Mouse (Mus musculus): ENCODE data around the gene Tbc1d21. TPM values are rescaled to one million over a fixed set of nuclear protein-coding genes. Genes with fewer than 3 reads are reported as not detected.

Gene Tbc1d21
- polyA plus RNA-seq (2015; fragmentation: Nextera tagmentation; extraction: Ambion mirVana), result 0.14 TPM in 1 of 2 replicates, not detected in the other

DNA sequence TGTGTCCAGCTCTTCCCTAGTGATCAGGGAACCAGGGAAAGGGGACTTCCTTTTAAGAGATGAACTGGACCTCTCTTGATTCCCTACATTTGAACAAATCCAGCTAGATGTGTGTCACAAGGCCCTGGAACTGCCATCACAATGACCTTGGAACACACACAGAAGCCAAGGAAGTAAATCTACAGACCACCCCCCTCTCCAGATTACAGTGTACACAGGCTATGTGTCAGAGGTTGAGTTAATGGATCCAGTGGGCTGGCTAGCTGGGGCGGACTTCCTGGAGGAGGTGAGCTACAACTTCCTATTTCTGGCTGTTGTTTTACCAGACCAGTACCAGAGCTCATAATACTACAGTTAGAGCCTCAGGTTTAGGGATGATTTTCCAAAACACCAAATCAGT is at the start of gene Tbc1d21:
TSS of gene Tbc1d21 (minus strand) at position 101 of the 400 bp plus-strand sequence.
- WGBS, result 79% methylated on average over 1 of the region's 1 CpGs
- no peaks in the 10 kb centered on the region for H3K4me1 ChIP-seq

GRCm38 (mm10) chr9:58411556-58411955 is 41.3 kb upstream of the Tbc1d21 start:
- Histone ChIP-seq H3K4me2 (no peak overlapping the region), H3K4me1 (no peaks in the 10 kb centered on the region), H3K9ac (no peak overlapping the region), H3K4me3 (replicated peaks) (no peak overlapping the region), H3K27ac (no peak overlapping the region), H3K27me3 (replicated peaks) (no peaks in the 10 kb centered on the region), H3K9me3 (no peaks in the 10 kb centered on the region), H3K36me3 (no peaks in the 10 kb centered on the region)
- WGBS, result 79% methylated on average over 9 of the region's 9 CpGs
- no peak for ATAC-seq (ENCODE audit: insufficient read depth, low FRiP score, low read depth)

More for the DNA sequence above, at the start of gene Tbc1d21:
- Histone ChIP-seq H3K27ac (no peak within 1 kb of the TSS), H3K9ac (no peak within 1 kb of the TSS), H3K4me2 (no peak within 1 kb of the TSS), H3K27me3 (replicated peaks) (no peaks in the 10 kb centered on the region), H3K9me3 (no peaks in the 10 kb centered on the region), H3K36me3 (no peaks in the 10 kb centered on the region), H3K4me3 (replicated peaks) (no peak within 1 kb of the TSS)
- ATAC-seq (ENCODE audit: insufficient read depth, low FRiP score, low read depth), result no peak

DNA sequence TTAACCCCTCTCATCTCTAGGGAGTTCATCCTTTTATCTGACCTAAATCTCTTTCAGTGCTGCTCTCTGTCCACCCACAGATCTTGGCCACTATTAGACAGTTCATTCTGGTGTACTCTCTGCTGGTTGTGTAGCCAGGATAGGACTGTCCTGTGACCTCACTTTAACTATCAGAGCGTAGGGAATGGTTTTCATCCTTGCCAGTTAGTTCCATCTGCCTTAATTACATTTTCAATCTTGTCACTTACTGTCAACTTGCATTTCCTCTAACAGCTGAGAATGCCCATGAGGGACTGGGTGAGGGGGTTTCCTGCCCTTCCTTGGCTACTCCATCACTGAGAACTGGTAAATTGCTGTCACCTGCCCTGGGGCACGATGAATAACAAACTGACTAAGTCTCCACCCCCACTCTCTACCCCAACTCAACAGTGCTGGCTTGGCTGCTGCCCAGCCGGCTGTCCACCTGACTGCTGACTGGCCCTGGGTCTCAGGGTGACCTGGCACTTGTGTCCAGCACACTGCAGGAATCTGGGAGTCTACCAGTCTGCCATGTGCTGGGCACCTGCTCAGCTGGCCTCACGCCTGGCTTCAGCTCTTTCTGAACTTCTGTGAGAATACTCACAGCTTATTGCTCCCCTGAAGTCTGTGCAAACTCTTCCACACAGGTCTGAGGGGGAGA is 39.9 kb upstream of the Tbc1d21 start:
- H3K4me2 ChIP-seq, result no peak overlapping the region
- WGBS, result 69% methylated on average over 4 of the region's 4 CpGs

GRCm38 (mm10) chr9:58409247-58409646 is 39.0 kb upstream of the Tbc1d21 start:
- no peak for ATAC-seq (ENCODE audit: insufficient read depth, low FRiP score, low read depth)
- Histone ChIP-seq H3K9ac (no peak overlapping the region), H3K36me3 (no peaks in the 10 kb centered on the region), H3K27ac (no peak overlapping the region), H3K4me3 (replicated peaks) (no peak overlapping the region), H3K4me1 (no peaks in the 10 kb centered on the region), H3K9me3 (no peaks in the 10 kb centered on the region), H3K27me3 (replicated peaks) (no peaks in the 10 kb centered on the region), H3K4me2 (no peak overlapping the region)
- WGBS, result 68% methylated on average over 2 of the region's 2 CpGs

More for the DNA sequence above, 39.9 kb upstream of the Tbc1d21 start:
- H3K27me3 ChIP-seq (replicated peaks), result no peaks in the 10 kb centered on the region
- no peak overlapping the region for H3K27ac ChIP-seq
- no peak for ATAC-seq (ENCODE audit: insufficient read depth, low FRiP score, low read depth)
- H3K36me3 ChIP-seq, result no peaks in the 10 kb centered on the region
- no peak overlapping the region for H3K4me3 ChIP-seq (replicated peaks)
- no peak overlapping the region for H3K9ac ChIP-seq
- H3K4me1 ChIP-seq, result no peaks in the 10 kb centered on the region
- H3K9me3 ChIP-seq, result no peaks in the 10 kb centered on the region

DNA sequence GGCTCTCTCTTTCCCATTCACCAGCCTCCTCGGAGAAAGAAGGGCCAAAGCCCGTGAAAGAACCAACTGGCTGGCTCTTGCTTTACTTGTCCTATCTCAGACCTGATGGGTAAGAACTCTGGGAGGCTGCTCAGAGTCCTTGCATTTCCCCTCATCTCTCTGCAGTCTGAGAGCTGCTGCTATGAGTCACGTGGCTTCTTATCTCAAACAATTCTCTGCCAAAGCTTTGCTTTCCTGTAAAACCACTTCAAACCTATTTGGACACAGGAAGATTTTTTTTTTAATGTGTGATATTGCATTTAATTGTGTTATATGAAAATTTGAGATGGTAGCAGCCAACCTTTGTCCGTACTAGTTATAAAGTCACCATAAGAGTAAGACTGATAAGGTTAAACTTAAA is 34.2 kb upstream of the Tbc1d21 start:
- Histone ChIP-seq H3K9ac (no peak overlapping the region), H3K9me3 (no peaks in the 10 kb centered on the region), H3K4me3 (replicated peaks) (no peak overlapping the region), H3K27ac (no peak overlapping the region), H3K36me3 (no peaks in the 10 kb centered on the region), H3K4me1 (no peaks in the 10 kb centered on the region), H3K27me3 (replicated peaks) (no peaks in the 10 kb centered on the region), H3K4me2 (no peak overlapping the region)
- ATAC-seq (ENCODE audit: insufficient read depth, low FRiP score, low read depth), result no peak
- 34% methylated on average over 4 of the region's 4 CpGs for WGBS

GRCm38 (mm10) chr9:58401371-58402082 is 31.3 kb upstream of the Tbc1d21 start:
- Histone ChIP-seq H3K27ac (no peak overlapping the region), H3K4me2 (no peak overlapping the region), H3K4me3 (replicated peaks) (no peak overlapping the region), H3K9ac (no peak overlapping the region), H3K36me3 (no peaks in the 10 kb centered on the region), H3K4me1 (no peaks in the 10 kb centered on the region), H3K9me3 (no peaks in the 10 kb centered on the region), H3K27me3 (replicated peaks) (no peaks in the 10 kb centered on the region)
- no peak for ATAC-seq (ENCODE audit: insufficient read depth, low FRiP score, low read depth)
- WGBS, result 75% methylated on average over 6 of the region's 6 CpGs

DNA sequence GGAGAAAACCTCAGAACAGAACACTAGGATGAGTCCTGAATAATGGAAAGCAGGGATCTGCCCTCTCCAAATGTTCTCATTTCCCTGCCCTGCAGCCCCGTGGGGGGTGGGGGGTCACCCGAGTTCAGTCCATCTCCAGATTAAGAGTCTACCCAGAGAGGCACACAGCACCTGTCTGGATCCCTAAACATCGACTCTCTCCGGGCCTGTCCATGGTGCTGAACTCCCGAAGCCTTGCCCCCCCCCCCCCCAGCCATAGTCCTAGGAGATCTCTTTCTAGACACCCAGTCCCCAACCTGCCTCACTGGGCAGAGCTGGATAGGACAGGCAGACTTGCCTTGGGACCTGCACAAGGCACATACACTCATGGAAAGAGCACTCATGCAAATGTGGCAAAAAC is 29.4 kb upstream of the Tbc1d21 start:
- H3K4me2 ChIP-seq, result no peak overlapping the region
- WGBS, result 17% methylated on average over 5 of the region's 5 CpGs
- H3K9ac ChIP-seq, result no peak overlapping the region
- H3K9me3 ChIP-seq, result no peaks in the 10 kb centered on the region
- H3K36me3 ChIP-seq, result no peaks in the 10 kb centered on the region
- no peak for ATAC-seq (ENCODE audit: insufficient read depth, low FRiP score, low read depth)
- no peak overlapping the region for H3K27ac ChIP-seq
- no peaks in the 10 kb centered on the region for H3K27me3 ChIP-seq (replicated peaks)
- no peak overlapping the region for H3K4me3 ChIP-seq (replicated peaks)
- H3K4me1 ChIP-seq, result no peaks in the 10 kb centered on the region

DNA sequence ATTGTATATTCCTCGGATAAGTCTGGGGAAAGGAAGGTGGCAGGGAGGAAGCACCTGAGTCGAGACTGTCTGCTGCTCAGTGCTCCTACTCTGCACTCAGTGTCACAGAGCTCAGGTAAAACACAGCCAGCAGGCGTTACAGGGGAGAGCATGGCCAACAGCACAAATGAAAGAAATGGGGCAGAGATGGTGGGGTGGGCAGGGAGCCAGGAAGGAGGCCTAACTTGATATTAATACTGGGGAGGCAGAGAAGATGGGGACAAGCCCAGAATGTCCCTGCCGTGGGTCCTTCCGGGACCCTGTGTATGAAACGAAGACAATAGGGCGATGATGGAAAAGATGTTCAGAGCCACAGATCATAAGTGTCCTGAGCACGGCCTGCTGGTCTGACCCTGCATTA is 24.4 kb upstream of the Tbc1d21 start:
- Histone ChIP-seq H3K4me3 (replicated peaks) (no peak overlapping the region), H3K27ac (no peak overlapping the region), H3K9ac (no peak overlapping the region), H3K27me3 (replicated peaks) (no peaks in the 10 kb centered on the region), H3K4me2 (no peak overlapping the region), H3K36me3 (no peaks in the 10 kb centered on the region), H3K9me3 (no peaks in the 10 kb centered on the region), H3K4me1 (no peaks in the 10 kb centered on the region)
- ATAC-seq (ENCODE audit: insufficient read depth, low FRiP score, low read depth), result no peak
- 84% methylated on average over 8 of the region's 8 CpGs for WGBS

GRCm38 (mm10) chr9:58393875-58394274 is 23.6 kb upstream of the Tbc1d21 start:
- Histone ChIP-seq H3K9ac (no peak overlapping the region), H3K27me3 (replicated peaks) (no peaks in the 10 kb centered on the region), H3K27ac (no peak overlapping the region), H3K9me3 (no peaks in the 10 kb centered on the region), H3K4me1 (no peaks in the 10 kb centered on the region), H3K4me2 (no peak overlapping the region), H3K4me3 (replicated peaks) (no peak overlapping the region), H3K36me3 (no peaks in the 10 kb centered on the region)
- no peak for ATAC-seq (ENCODE audit: insufficient read depth, low FRiP score, low read depth)
- WGBS, result 24% methylated on average over 1 of the region's 1 CpGs

DNA sequence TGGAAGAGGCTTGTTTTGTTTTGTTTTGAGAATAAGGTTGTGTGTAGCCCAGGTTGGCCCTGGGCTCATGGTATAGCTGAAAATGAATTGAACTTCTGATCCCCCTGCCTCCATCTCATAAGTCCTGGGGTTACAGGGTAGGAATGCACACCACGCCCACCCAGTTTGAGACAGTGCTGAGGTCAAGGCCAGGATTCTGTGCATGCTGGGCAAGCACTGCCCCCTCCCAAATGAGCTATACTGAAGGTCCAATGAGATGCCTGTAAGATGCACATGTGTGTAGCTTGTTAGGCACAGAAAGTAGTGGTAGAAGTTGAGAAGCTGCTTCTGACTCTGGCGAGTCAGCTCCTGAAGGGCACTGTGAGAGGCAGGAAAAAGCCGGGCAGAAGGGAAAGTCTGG is 18.1 kb upstream of the Tbc1d21 start:
- Histone ChIP-seq H3K4me3 (replicated peaks) (no peak overlapping the region), H3K27ac (no peak overlapping the region), H3K36me3 (no peaks in the 10 kb centered on the region), H3K4me1 (no peaks in the 10 kb centered on the region), H3K9me3 (no peaks in the 10 kb centered on the region), H3K27me3 (replicated peaks) (no peaks in the 10 kb centered on the region), H3K4me2 (no peak overlapping the region), H3K9ac (no peak overlapping the region)
- no peak for ATAC-seq (ENCODE audit: insufficient read depth, low FRiP score, low read depth)
- WGBS, result 65% methylated on average over 3 of the region's 3 CpGs

DNA sequence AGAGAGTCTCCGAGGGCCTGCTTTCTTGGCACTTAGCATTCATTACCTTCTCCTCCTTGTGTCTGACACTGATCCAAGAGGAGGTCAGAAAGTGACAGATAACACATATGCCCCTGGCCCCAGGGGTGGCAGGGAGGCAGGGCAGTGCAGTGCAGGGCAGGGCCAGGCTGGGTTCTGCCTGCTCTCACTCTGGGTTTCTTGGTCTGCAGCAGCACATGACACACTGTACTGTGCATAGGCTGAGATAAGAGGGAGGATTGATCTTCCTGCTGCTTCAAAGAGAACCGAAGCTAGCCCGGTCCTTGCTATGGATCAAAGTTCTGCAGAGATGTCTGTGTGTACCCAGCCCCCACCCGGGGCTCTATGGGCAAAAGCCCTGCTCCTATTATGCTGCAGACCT is 8.6 kb upstream of the Tbc1d21 start:
- H3K4me3 ChIP-seq (replicated peaks), result no peak overlapping the region
- H3K9me3 ChIP-seq, result no peaks in the 10 kb centered on the region
- ATAC-seq (ENCODE audit: insufficient read depth, low FRiP score, low read depth), result peak; percentile 27; the same call in 1 of the 2 replicates
- no peak overlapping the region for H3K27ac ChIP-seq
- no peaks in the 10 kb centered on the region for H3K36me3 ChIP-seq
- no peak overlapping the region for H3K9ac ChIP-seq
- no peaks in the 10 kb centered on the region for H3K4me1 ChIP-seq
- H3K27me3 ChIP-seq (replicated peaks), result no peaks in the 10 kb centered on the region
- H3K4me2 ChIP-seq, result no peak overlapping the region
- 34% methylated on average over 4 of the region's 4 CpGs for WGBS

GRCm38 (mm10) chr9:58373912-58374431 is 3.7 kb upstream of the Tbc1d21 start:
- Histone ChIP-seq H3K4me2 (no peak overlapping the region), H3K4me3 (replicated peaks) (no peak overlapping the region), H3K9ac (no peak overlapping the region), H3K4me1 (no peaks in the 10 kb centered on the region), H3K27me3 (replicated peaks) (no peaks in the 10 kb centered on the region), H3K9me3 (no peaks in the 10 kb centered on the region), H3K36me3 (no peaks in the 10 kb centered on the region), H3K27ac (no peak overlapping the region)
- 72% methylated on average over 12 of the region's 12 CpGs for WGBS
- no peak for ATAC-seq (ENCODE audit: insufficient read depth, low FRiP score, low read depth)
